Mouse (Mus musculus) adrenal gland, adult 8-10 months (tissue): Measurements from ENCODE around the gene Tef. TPM values are rescaled to one million over a fixed set of nuclear protein-coding genes. Genes with fewer than 3 reads are reported as not detected.

ENCODE experiments used
- DNase-seq: peaks from one replicate; pipeline ENCODE4 v3.0.0; 2022
- total RNA-seq, 4 experiments: library from RNA; stranded (reverse); gene quantifications; 2 replicates each; pipeline ENCODE4 v1.2.4; 2022

Tef gene
- total RNA-seq, 4 experiments from 2014 or later = 93.1 to 190 (median 160) TPM

GRCm38 (mm10) chr15:81800391-81800790 is 1.8 kb upstream of the Tef start:
- DNase-seq = no peak

- DNase-seq = no peak
These were observed 725 bp downstream of the Tef start for GRCm38 (mm10) chr15:81802941-81803351.

DNA sequence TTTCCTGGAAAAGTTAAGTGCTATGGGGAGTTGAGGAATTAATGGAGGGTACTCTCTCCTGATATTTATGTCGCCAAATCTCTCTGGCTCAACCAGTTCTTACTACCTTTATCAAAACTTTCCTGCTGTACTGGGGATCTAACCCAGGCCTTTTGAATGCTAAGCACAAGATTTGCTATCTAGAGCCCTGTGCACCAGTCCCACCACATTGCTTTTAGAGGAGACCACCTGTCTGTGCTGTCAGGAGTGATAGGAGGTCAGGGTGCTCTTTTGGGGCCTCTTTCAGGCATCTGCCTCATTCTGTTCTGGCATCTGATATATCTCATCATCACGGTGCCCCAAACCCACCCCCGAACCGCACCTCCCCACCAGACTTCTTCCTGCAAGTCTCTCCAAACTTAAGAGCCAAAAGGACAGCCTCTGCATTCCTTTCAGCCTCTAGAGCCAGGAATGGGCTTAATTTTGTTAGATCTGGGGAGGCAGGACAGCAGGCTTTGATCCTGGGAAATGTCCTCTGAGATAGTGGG is 1.3 kb downstream of the Tef start:
- DNase-seq = no peak

GRCm38 (mm10) chr15:81804172-81804571 is 2.0 kb downstream of the Tef start:
- no peak for DNase-seq

DNA sequence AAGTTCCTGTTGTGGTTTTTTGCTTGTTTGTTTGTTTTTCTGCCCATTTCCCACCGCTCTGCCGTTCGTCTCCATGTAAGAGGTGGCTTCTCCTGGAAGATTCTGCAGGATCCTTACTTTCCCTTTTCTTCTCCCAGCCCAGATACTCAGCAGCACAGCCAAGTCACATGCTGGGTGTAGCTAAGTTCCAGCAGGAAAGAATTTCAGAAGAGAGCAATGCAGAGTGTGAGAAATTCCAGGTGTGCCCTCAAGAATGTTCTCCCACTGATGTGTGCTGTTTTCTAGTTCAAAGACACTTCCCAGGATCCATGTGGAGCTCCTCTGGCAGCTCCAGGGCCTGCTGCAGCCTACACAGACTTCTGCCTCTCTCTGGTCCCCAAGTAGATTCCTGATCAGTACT is 2.7 kb downstream of the Tef start:
- DNase-seq = no peak

DNA sequence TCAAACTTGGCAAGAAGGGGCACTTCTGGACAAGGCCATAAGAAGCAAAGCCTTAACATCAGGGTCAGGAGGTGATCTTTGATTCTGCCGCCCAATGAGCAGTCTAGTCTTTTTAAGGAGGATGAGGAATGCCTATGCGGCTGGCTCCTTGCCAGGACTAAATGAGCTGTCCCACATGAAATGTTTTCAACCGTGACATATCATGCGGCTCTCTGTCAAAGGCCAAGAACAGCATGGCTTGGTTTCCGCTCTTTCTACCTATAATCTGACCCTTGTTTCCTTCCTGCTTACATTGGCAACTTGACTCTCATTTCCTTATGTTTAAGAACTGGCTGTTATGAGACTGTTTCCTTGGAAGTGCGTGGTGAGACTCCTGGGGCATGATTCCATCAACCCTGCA is 3.4 kb downstream of the Tef start:
- peak; percentile 60 for DNase-seq

GRCm38 (mm10) chr15:81806621-81807404 is 4.6 kb downstream of the Tef start:
- DNase-seq = no peak

DNA sequence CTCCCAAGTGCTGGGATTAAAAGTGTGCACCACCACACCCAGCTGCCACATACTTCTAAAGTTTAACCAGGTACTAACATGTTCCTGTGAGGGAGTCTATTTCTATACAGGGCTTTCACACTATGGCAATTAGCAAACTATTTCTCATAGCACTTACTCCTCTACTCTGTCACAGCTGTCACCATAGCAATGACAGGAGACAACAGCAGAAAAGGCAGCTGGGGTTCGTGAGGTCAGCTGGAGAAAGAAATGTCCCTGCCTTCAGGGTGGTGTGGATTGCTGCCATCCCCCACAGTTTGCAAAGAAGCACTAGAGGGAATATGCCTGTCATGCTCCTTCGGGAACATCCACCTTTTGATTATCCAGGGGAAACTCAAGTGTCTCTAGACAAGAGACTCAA is 6.6 kb downstream of the Tef start:
- no peak for DNase-seq

DNA sequence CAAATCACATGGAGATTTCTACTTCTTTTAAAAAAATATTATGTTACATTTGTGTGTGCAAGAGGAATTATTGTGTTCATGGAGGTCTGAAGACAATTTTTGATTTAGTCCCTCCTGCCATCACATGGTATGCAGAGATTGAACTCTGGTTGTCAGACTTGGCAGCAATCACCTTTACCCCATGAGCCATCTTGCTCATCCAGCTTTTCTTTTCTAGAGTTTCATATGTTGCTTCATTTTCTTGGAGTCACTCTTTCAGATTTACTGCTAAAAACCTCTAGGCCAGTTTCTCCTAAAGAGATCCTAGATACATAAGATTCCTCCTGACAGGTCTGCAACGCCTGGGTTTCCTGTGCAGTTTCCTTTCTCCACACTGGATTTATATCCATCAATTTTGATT is 7.3 kb downstream of the Tef start:
- no peak for DNase-seq

DNA sequence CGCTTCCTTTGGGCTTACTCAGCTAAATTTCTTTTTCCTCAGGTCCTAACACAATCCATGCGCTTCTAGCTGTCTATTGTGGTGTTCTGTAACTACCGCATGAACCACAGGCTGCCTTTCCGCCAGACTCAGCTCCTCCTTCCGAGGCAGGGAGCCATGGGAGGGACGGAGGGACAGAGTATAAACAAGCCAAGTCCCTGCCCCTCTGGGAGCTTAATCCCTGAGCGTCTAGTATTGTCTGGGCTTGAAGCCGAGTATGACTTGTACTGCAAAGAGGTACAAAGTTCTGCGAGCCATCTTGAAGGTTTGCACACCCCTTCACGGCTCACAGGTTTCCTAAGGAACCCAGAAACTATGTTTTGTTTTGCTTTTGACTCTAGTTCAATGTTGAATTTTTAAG is 7.9 kb downstream of the Tef start:
- peak; percentile 90 for DNase-seq

DNA sequence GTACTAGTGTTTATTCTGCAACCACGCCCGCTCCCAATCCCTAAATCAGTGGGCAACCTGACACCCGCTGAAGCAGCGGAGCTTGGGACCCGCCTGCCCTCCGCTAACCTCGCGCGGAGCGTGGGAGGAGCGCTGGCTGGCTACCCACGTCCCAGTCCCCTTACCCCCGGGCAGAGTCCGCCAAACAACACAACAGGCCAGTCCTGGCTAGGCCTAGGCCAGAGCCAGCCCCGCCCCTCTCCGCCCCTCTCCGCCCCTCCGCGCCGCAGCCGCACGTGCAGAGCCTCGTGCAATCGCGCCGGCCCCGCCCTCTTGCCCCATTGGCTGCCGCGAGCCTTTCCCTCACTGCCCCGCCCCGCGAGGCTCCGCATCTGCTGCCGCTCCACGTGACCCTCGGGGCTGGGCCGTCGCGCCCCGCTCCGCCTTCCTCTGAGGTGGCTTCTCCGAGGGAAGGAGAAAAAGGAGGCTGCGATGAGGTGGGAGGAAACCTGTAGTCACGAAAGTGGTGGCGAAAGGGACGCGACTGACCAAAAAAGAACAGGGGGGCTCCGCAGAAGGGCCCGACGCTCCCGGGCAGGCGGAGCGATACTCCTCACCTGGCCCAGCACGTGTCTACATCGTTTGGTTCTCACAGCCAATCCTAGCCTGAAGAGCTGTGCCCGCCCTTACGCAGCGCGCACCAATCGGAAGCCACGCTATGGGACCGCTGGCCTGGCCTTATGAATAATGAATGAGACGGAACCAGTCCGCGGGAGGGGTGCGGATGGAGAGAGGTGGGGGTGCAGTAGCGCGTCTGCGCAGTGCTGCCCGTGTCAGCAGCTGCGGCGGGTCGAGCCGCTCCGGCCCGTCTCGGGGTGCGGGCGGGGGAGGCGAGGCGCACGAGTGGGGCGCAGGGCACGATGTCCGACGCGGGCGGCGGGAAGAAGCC is 8.7 kb downstream of the Tef start:
- DNase-seq = peak; percentile 98

GRCm38 (mm10) chr15:81811599-81811996 is 9.4 kb downstream of the Tef start:
- no peak for DNase-seq

GRCm38 (mm10) chr15:81812287-81812686 is 10.1 kb downstream of the Tef start:
- no peak for DNase-seq

GRCm38 (mm10) chr15:81812696-81813631 is 10.7 kb downstream of the Tef start:
- DNase-seq = no peak

DNA sequence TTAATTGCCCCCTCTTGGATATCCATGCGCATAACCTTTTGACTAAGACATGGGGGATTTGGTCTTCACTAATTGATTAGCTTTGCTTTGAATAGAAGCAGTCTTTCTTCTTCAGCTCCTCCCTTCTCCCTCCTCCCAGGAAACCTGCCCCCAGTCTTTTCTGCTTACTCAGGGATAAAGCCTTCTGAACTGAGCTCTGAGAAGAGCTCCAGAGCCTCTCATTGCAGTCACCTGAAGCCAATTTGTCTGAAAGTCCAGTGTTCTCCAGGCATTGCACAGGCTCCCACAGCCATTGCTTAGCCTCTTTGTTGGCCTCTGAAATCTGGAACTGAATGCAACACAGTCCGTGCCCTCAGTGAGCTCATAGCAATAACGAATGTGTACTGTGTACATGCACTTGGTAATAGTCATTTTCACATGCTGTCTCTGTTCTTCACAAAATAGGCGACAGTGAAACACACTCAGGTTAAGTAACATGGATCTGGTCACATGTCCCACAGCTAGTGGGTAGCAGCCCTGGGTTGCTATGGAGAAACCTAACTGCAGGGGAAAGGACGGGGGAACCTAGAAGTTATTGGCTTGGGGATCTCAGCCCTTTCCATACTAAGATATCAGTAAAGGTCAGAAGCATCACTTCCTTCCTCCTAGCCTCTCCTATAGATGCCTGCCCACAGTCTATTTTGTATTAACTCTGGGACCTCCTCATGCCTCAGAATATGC is 11.9 kb downstream of the Tef start:
- no peak for DNase-seq

GRCm38 (mm10) chr15:81814716-81815370 is 12.6 kb downstream of the Tef start:
- DNase-seq = no peak

- DNase-seq = no peak
These were observed 16.2 kb downstream of the Tef start for GRCm38 (mm10) chr15:81818404-81818803.

- DNase-seq = no peak
These were observed 20.4 kb downstream of the Tef start for GRCm38 (mm10) chr15:81822631-81823030.

GRCm38 (mm10) chr15:81824832-81825231 is 22.6 kb downstream of the Tef start:
- no peak for DNase-seq

DNA sequence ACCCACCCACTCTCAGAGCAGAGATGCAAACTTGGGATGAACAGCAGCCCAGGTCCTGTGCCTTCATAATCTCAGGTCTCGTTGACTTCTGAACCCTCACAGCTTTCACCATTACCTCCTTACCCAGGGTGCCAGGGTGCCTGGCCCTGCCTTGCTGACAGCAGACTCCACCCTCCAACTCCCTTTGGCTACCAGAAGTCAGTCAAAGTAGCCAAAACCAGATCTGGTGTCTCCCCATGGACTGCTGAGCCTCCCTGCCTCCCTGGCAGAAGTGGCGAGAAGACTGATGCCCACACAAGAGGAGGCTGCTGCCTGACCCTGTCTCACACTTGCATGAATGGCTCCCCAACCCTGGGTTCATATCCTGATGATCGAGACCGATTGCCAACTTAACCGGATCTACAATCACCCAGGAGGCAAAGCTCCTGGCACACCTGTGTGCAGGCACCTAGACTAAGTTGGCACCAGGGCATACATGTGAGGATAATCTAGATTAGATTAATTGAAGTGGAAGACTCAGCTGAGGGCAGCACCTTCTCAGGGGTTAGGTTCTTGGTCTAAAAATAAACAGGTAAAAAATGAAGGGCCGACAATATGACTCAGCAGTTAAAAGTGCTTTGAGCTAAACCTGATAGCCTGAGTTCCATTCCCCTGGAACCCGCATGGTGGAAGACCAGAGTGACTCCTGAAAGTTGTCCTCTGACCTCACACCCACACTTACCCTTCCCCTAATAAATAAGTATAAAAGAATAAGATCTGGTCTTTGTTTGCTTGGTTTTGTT is 26.4 kb downstream of the Tef start:
- DNase-seq = no peak
